In genomic region chr17:86802351-86802985, GRCm38 (mm10) we compare ENCODE assay signal across 9 mouse cellular contexts. TPM values are rescaled to one million over a fixed set of nuclear protein-coding genes. Genes with fewer than 3 reads are reported as not detected.
DNase-seq lines count a peak whose midpoint lies in the region; ATAC-seq and TF ChIP-seq lines count a peak whose summit lies in the region.
"Had no signal": no experiment of that assay in that cellular context is flagged by ENCODE, and none has a peak within 500 bp of the region (broad histone marks: within the 10 kb centered on the region; RNA-seq: fewer than 3 reads in every experiment).

No protein-coding gene starts in this region.

- no peak overlapping the region for H3K4me3 ChIP-seq in heart, embryonic 15.5 days
- H3K4me3 ChIP-seq in lung, adult 2 months (replicated peaks; ENCODE audit: extremely low read depth, low read depth, low read length) = no peak overlapping the region

- TF ChIP-seq POLR2A in lung, adult 2 months (IDR thresholded peaks at IDR 0.05; ENCODE audit: borderline replicate concordance, extremely low read depth, low read depth, low read length) = no peak

- no peaks in the 10 kb centered on the region for H3K36me3 ChIP-seq in heart, embryonic 15.5 days

- no peak overlapping the region; the same call in 1 of the 2 replicates for H3K4me2 ChIP-seq in heart, embryonic 15.5 days

- WGBS in heart, embryonic 15.5 days = 43% methylated on average over 9 of the region's 9 CpGs
- 32% methylated on average over 9 of the region's 9 CpGs for WGBS in lung, adult 2 months

- H3K27ac ChIP-seq in heart, embryonic 15.5 days = peak overlapping the region; percentile 70

- TF ChIP-seq CTCF in lung, adult 2 months (IDR thresholded peaks at IDR 0.05; ENCODE audit: insufficient read depth, low read length) = peak; percentile 42; the same call in 1 of the 2 replicates

- H3K27me3 ChIP-seq in heart, embryonic 15.5 days = no peaks in the 10 kb centered on the region
- H3K27me3 ChIP-seq: Patski had no signal

- H3K4me1 ChIP-seq in heart, embryonic 15.5 days (replicated peaks) = peaks cover 33% of the 10 kb centered on the region
- peaks cover 40% of the 10 kb centered on the region for H3K4me1 ChIP-seq in lung, adult 2 months (ENCODE audit: control insufficient read depth, insufficient read depth, low read length)

- DNase-seq in gastrocnemius, adult 18-20 months (ENCODE audit: low spot score) = peak; percentile 60
- DNase-seq in gastrocnemius, postnatal 4 days (ENCODE audit: low spot score in 2 of 2) = no peak
- DNase-seq in adrenal gland, postnatal 10 days = peak; percentile 51
- no peak for DNase-seq in lung, adult 2 months
- DNase-seq in thymus, postnatal 36 days = peak; percentile 44 to 55
- no peak for DNase-seq in cerebellum, postnatal 36 days
- DNase-seq in cerebellum, postnatal 25 days = no peak

- no peaks in the 10 kb centered on the region for H3K9me3 ChIP-seq in heart, embryonic 15.5 days (replicated peaks)

- ATAC-seq in heart, embryonic 15.5 days (replicated peaks; ENCODE audit: insufficient number of reproducible peaks, insufficient read depth, low FRiP score, low read depth) = peak; percentile 33; the same call in 1 of the 2 replicates
- ATAC-seq: Patski had no signal

- no peak overlapping the region for H3K9ac ChIP-seq in heart, embryonic 15.5 days

RNA-seq across cellular contexts. Expression of gene Epas1, which starts 49.0 kb away (rescaled TPM):
- total RNA-seq in gastrocnemius, adult 18-20 months (2021) = 100 to 1,000 TPM in 1 of 2 experiments, 10 to 100 TPM in 1; 97.7 to 101 TPM
- total RNA-seq in gastrocnemius, postnatal 4 days (2021) = 10 to 100 TPM; 51.0 to 57.3 TPM
- 100 to 1,000 TPM; 178 to 213 TPM for total RNA-seq in adrenal gland, postnatal 10 days (2021)
- polyA plus RNA-seq in heart, embryonic 15.5 days (2015; fragmentation: Nextera tagmentation; extraction: Ambion mirVana) = 7.1 and 8.0 TPM in 2 replicates
- polyA plus RNA-seq in lung, adult 2 months (2012; rRNA removed) = 777 and 943 TPM in 2 replicates

Comparison
In these comparisons a context has a peak if more than half of its experiments do, and no peak if none do; other contexts are left out.
1. DNase-seq: peak in gastrocnemius, adult 18-20 months (single experiment), adrenal gland, postnatal 10 days (single experiment) and thymus, postnatal 36 days (2 of 2); none in gastrocnemius, postnatal 4 days (0 of 2), lung, adult 2 months (single experiment), cerebellum, postnatal 36 days (0 of 2) and cerebellum, postnatal 25 days (0 of 2).